Mouse (Mus musculus) left cerebral cortex, adult 9 months (tissue): ENCODE data around the gene Armh3.
"Not testable (repeated sequence)": the region's sequence is repeated elsewhere in the genome, so short reads cannot be mapped to it uniquely, and the experiment has no call there.

Experiments
- DNase-seq, 2 experiments: peaks; one replicate each; pipeline ENCODE4 v3.0.0; 2022; ENCODE audit warnings: low spot score in 2 of 2

The Armh3 gene

DNA sequence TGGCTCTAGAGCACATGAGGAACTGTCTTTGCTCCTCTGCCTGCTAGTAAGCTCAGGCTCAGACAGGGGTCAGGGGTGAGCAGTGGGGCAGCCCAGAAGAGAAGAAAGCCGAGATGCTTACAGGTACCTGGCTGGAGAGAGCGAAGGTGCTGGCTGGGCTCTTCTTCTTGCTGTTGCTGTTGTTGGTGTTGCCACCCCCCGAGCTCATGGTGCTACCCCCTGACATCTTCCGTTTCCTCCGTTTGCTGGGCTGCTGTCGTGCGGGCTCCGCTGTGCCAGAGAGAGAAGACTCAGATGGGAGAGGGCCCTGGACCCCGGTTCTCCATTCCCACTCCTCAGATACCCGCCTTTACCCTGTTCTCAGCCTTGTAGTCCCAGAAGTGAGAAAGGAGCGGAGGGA lies 35.6 kb upstream of the Armh3 start:
- no peak for DNase-seq

DNA sequence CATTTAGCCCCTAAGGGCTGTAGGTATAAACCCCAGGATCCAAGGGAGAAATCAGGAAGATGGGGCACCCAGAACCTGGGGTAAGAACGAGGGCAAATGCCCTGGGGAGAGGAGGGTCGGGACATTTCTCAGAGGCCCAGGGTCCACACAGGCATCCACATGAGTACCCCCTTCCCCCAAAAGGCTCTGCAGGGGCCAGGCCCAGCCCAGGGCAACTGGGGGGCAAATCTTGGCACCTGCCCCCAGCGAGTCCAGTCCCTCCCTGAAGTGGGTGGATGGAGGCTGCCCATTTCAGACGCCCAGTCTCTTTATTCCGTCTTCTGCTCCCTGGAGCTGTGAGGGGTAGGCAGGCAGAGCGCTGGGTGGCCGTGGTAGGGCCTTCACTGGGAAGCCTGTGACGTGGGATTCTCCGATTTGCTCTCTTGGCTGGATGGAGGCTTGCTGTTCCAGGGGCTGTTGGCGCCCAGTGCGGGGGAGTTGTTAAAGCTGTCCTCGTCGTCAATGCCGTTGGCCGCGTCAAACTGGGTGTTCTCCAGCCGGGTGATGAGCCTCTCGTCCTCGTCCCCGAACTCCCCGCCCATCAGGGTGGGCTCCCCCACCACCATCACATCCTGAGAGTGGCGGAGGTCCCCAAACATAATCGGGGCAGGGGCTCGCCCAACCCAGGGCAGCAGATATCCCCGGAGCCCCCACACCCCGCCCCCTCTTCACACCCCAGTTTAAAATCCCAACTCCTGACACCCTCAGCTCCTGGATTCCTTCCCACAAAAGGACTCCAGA lies 34.6 kb upstream of the Armh3 start:
- no peak for DNase-seq

DNA sequence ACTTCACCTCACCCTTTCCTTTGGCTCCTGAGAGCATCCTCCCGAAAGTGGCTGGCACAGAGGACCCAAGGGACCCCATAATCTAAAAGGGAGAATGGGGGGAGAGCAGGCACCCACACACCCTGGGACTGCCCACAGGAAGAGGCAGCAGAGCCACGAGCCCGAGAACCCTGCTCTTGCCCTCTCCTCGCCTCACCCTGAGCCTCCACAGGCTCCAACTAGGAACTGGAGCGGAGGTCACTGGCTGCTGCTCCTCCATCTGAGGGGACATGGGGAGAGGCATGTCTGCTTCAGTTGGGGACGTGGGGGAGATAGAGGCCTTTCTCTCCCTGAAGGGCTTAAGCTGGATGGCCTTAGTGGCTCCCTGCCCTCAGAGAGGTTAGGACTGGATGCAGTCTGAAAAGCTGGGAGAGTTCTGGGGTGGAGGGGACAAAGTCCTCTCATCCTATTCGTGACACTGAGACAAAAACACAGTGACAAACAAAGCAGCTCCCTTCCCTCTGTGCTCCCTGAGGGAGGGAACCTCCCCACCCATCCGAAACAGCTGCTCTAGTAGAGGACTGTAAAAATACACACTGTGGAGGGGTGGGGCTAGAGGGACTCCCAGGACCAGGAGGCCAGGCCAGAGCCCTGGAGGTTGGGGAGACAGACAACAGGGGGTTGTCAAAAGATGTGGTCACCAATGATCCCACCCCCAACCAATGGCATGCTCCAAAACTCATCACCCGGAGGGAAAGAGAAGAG lies 33.6 kb upstream of the Armh3 start:
- DNase-seq = no peak

DNA sequence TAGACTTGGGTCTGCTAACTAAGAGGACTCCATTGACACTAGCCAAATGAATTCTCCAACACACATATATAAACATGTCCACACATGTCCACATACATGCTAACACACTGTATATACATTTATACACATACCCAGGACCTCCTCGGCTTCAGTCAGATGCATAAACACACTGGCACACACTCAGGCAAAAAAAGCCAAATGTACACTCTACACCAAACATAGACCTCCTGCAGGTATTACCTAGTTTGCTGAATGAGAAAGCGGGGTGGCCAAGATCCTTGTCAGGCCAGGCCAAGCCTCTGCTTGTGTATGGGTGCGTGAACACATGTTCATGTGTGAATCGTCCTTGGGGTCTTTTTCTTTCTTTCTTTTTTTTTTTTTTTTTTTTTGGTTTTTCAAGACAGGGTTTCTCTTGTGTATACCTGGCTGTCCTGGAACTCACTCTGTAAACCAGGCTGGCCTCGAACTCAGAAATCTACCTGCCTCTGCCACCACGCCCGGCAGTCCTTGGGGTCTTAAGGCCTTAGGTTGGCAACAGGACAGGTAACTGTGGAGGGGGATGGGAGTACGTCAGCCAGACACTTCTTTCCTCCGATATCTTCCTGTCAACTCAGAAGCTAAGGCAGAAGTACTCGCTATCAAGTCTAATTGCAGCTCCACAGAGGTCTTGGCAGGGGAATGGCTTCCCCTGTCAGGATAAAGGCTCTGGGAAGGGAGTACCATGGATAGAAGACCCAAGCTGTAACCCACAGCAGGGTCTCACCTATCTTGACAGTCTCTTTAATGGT lies 32.1 kb upstream of the Armh3 start:
- DNase-seq = no peak

DNA sequence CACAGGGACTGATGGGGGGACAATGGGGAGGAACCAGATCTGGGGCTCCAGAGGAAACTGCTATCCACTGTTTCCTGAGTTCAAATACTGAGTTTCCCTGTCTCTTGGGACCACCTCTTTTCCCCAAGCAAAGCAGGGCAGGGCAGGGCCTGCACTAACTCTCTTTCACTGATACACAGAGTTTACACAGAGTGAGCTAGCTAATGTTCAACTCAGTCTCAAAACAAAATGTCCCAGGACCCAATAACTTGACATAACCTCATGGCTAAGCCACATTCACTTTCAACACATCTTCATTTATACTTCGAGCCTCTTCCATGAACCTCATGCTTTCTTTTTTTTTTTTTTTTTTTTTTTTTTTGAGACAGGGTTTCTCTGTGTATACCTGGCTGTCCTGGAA lies 31.4 kb upstream of the Armh3 start:
- DNase-seq = no peak

DNA sequence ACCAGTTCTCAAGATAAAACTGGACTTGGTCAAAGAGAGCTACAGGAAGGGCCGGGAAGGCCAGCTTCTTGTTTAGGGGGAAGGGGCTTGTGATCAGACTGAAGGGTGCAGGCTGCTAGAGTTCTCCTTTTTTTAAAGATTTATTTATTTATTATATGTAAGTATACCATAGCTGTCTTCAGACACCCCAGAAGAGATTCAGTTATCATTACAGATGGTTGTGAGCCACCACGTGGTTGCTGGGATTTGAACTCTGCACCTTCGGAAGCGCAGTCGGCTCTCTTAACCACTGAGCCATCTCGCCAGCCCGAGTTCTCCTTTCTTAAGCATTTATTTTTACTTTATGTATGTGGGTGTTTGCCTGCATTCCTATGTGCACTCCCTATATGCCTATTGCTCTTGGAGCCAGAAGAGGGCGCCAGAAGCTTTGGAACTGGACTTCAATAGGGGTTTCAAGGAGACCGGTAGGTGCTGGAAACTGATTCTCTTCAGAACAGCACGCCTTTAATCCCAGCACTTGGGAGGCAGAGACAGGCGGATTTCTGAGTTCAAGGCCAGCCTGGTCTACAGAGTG lies 30.5 kb upstream of the Armh3 start:
- no peak for DNase-seq

DNA sequence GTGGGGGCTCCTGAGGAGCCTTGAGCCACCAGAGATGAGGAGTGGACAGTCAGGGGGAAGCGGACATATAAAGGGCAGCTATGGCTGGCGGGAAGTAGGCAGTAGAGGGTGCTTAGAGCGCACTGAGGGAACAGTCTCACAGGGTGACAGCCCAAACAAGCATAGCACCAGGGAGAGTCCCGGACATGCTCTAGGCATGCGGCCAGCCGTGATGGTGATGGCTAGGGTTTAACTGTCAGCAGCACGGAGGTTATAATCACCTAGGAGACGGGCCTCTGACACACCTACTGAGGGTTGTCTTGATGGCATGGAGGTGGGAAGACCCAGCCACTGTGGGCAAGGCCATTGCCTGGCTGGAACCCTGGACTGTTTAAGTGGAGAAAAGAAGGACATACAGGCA lies 28.3 kb upstream of the Armh3 start:
- no peak for DNase-seq

DNA sequence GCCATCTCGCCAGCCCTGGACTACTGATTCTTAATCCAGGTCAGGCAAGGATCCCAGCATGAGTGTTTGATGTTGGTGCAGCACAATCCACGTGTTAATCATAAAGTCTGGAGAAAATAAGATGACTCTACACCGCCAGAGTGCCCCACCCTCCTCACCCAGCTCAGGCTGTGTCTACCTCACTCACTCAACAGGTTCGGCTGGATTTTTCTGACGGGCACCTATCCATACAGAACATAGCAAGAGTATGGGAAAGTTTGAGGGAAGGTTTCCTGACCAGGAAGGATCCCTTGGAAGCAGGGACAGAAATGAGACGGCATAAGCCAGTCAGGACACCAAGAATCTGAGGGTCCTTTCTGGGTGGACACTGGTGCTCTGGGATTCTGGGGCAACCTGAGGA lies 26.7 kb upstream of the Armh3 start:
- no peak for DNase-seq

DNA sequence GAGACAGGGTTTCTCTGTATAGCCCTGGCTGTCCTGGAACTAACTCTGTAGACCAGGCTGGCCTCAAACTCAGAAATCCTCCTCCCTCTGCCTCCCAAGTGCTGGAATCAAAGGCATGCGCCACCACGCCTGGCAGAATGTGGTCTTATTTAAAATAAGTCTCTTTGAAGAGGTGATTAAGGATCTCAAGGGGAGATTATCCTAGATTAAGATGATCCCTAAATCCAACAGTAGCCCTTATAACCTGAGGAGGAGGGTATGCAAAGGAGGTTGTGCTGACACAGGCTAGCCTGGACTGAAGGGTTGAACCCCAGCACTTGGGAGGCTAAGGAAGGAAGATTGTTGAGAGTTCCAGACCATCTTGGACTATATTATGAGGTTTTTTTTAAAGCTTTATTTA lies 17.7 kb upstream of the Armh3 start:
- no peak for DNase-seq

DNA sequence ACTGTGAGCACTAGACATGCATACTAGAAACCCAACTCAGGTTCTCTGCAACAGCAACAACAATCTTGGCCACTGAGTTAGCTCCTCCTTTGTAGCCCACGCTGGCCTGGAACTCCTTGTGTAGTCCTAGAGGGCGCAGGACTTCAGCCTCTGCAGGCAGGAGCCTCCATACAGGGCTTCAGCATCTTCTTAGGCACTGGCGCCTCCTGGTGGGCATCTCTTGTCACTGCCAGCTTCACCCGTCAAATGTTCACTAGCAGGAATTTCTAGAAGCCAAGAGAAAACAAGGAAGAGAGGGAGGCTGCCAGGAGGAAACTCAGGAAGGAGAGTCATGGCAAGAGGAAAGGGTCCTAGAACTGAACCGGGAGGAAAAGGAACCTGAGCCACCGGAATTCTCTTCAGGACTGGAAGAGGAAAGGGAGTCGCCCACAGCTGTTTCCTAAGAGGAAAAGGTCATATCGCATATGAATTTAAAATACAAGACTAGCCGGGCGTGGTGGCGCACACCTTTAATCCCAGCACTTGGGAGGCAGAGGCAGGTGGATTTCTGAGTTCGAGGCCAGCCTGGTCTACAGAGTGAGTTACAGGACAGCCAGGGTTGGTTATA lies 16.4 kb upstream of the Armh3 start:
- DNase-seq = peak in 1 of 2 experiments; percentile 92

DNA sequence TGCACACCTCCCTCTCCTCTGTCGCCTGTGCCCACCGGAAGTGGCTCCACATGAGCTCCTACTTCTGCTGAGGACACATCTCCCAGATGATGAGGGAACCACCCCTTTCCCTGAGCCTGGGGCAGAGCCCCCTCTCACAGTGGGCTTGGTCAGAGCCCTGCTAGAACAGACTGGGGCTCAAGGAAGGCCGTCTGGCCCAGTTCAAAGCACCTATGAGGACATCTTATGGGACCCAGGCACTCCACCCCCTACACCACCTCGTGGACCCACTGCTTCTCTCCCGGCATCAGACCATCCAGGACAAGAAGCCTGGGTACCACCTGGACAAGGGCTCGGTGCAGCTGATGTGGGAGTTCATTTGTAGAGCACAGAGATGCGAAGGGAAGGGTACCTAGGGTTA lies 7.4 kb upstream of the Armh3 start:
- no peak for DNase-seq

DNA sequence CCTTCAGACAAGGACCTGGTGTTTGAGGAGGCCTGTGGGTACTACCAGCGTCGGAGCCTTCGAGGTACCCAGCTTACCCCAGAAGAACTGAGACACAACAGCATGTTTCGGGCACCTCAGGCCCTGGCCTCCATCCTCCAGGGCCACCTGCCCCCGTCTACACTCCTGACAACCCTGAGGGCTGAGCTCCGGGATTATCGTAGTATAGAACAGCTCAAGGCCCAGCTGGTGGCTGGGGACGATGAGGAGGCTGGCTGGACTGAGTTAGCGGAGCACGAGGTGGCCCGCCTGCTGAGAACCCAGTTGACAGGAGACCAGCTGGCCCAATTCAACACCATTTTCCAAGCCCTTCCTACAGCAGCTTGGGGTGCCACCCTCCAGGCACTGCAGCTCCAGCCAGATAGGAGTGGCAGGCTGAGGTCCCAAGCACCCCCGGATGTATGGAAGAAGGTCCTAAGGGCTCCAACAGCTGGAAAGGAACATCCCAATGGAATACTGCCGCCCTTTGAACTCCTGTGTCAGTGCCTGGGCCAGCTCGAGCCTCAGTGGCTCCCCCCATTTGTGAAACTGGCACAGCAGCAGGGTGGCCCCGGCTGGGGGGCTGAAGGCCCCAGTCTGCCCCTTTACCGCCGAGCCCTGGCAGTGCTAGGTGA lies 6.7 kb upstream of the Armh3 start:
- no peak for DNase-seq

DNA sequence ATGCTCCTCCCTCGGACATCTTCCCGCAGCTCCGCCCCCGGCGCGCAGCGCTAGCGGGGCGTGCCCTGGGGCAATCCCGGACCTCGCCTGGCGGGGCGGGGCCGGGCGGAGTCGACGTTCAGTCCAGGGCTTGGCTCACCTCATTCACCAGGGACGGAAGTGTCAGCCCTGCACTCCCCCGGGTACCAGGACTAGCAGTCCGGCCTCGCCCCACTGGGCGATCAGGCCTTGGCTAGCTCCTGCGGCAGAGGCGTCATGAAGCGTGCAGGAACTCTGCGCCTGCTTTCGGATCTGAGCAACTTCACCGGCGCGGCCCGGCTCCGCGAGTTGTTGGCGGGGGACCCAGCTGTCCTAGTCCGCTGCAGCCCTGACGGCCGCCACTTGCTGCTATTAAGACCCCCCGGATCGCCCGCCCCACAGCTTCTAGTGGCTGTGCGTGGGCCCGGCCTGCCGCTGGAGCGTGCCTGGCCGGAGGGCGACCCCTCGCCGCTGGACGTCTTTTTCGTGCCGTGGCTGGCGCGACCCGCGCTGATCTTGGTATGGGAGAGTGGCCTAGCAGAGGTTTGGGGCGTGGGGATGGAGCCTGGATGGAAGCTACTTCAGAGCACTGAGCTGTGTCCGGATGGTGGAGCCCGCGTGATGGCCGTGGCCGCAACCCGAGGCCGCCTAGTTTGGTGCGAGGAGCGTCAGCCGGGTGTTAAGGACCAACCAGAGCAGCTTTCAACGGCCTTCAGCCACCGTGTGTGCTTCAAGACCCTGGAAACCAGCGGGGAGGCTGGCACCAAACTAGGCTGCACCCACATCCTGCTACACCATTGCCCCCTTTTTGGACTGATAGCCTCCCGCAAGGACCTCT lies 5.3 kb upstream of the Armh3 start, which contains the start of gene Hps6:
Gene Hps6, plus strand, starts transcription at position 138 of the 856 bp plus-strand sequence.
- peak; percentile 26 to 62 for DNase-seq

DNA sequence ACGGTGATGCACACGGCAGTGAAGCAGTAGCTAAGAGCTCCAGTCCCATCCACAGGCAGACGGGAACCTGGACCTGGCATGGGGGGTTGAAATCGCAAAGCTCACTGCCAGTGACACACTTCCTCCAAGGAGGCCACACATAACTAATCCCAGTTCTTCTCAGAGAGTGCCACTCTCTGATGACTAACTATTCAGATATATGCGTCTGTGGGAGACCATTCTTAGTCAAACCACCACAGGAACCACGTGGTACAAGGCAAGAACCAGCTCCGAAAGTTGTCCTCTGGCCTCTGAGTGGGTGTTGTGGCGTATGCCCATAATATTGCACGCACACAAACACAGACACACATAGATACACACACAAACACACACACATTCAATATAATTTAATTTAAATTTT lies 4.0 kb upstream of the Armh3 start:
- DNase-seq = no peak

DNA sequence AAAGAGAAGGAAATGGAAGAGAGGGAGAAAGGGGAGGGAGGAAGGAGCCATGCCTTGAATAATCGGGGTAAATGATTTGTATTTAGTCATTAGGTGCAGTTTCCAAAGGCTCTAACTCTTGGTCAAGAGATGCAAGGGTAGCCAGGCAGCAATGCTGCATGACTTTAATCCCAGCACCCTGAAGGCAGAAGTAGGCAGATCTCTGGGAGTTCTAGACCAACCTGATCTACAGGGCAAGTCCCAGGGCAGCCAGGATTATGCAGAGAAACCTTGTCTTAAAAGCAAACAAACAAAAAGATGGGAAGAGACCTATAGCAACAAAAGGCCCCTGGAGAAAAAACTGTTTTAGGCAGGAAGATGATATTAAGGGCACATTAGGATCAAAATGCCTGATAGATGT lies 1.1 kb upstream of the Armh3 start:
- DNase-seq = no peak

DNA sequence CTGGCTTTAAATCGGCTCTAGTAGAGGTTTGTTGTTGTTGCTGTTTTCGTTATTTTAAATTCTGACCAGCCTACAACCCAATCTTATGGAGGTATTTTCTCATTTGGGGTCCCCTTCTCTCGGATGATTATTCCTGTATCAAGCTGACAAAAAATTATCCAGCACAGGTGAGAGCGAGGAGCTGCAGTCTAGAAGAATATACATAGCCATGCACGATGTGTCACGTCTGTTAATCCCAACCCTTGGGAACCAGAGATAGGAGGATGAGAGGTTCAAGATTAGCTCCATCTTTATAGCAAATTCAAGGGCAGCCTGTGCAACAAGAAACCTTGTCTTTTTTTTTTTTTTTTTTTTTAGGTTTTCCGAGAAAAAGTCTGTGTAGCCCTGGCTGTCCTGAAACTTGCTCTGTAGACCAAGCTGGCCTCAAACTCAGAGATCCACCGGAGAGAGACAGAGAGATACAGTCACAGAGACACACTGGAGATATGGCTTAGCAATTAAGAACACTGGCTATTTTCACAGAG lies 468 bp upstream of the Armh3 start:
- no peak for DNase-seq

DNA sequence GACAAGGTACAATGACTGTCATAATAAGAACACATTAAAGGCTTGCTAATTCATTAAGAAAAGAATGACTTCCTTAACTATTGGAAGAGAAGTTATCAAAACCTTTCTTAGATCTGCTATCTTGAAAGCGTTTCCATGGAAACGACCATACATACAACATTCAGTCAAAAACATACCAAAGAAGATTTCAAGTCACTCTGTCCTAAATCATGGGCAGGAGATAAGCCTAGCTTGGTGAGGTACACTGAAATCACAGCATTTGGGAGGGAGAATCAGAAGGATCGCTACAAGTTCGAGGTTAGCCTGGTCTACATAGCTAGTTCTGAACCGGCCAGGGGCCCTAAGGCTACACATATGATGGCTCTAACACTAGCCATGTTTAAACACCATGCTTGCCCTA lies 923 bp downstream of the Armh3 start:
- DNase-seq = no peak

DNA sequence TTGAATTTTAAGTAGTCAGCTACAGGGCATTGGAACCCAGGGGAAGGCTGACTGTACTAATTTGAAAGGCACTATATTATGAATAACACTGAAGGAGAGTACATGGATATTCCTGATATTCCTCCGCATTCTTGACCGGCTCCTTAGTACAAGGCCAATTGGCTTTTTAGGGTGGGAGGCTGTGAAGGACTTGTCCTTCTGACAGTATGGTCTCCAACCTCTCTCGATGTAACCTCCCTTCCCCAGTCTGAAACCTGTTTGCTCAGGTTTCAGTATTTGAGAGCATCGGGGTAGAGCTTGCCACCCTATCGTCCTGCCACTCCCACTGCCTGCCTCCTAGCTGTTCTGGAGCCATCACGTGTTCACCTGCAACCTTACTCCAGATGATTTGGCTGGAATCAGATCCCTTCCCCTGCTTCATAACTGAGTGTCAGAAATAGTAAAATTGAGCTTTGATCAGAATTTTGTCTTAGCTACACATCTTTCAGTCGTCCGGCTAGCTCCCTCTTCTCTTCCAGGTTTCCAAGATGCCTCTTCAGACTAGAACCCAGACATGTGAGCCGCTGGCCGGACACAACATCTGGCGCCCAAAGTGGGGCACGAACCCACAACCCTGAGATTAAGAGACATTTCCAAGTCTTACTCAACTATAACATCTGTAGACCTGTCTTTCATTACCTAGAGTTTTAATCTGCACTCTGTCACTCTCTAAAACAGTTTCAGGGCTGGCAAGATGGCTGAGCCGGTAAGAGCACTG lies 4.1 kb downstream of the Armh3 start:
- DNase-seq = no peak

DNA sequence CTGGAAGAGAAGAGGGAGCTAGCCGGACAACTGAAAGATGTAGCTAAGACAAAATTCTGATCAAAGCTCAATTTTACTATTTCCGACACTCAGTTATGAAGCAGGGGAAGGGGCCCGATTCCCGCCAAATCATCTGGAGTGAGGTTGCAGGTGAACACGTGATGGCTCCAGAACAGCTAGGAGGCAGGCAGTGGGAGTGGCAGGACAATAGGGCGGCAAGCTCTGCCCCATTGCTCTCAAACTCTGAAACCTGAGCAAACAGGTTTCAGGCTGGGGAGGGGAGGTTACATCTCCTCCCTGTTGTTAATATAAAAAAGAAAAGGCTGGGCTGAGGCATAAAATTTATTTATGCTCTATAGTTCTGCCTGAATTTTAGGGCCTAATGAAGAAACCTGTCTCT lies 4.8 kb downstream of the Armh3 start:
- DNase-seq = not testable (repeated sequence)
